Mouse (Mus musculus) Patski (cell line): ENCODE results near the gene Sympk. TPM values are rescaled to one million over a fixed set of nuclear protein-coding genes. Genes with fewer than 3 reads are reported as not detected.

Experiments
- ATAC-seq: fragments of 100-300 bp; one replicate; pipeline ENCODE4 v1.8.0; 2021
- CTCF ChIA-PET: fragments of 350-600 bp; sonication (Branson Sonifier 250); formaldehyde crosslinking; loops from one replicate; lab custom pipeline; 2022; ENCODE audit warnings: inconsistent platforms; lab: Charles Lee
- POLR2A ChIA-PET: fragments of 350-600 bp; sonication (Branson Sonifier 250); formaldehyde crosslinking; loops from one replicate; lab custom pipeline; 2022; ENCODE audit warnings: antibody characterized with exemption, inconsistent platforms; lab: Charles Lee
- DNase-seq: peaks from one replicate; pipeline ENCODE4 v3.0.0-alpha.2; 2011; ENCODE audit warnings: low read depth, low spot score
- H3K27me3 ChIP-seq: fragments of 371-371 bp; one replicate; pipeline ENCODE4 v1.5.1; 2021
- CTCF ChIP-seq: fragments of 100-300 bp; IDR thresholded peaks from one replicate; pipeline ENCODE4 v1.5.1; 2021
- in situ Hi-C: fragments of 300-500 bp; cut with MboI; formaldehyde crosslinking; loops from 3 replicates; pipeline ENCODE4 v1.11.1; 2018; ENCODE audit warnings: low pct_unique_long_range_greater_than_20kb, mixed read lengths
- polyA plus RNA-seq: library from polyadenylated mRNA; unstranded; gene quantifications from one replicate; pipeline ENCODE4 v1.2.3, GENCODE M21; 2021

Gene Sympk
- polyA plus RNA-seq, result 104 TPM

DNA sequence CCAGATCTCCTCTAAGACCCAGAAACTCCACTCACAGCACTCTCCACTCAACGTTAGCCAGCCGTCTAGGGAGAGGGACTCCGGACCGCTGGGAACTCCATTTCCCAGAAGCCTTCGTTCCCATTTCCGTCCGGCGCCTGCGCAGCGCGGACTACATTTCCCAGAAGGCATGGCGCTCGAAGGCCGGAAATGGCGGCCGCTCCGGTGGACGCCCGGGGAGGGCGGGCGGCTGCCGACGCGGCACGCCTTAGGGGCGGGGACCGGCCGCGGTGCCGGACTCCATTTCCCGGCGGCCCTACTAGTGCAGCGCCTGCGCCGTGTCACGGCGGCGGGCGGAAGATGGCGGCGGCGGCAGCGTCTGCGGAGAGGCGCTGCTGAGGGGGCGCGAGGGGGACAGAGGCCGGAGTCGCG, at the start of gene Sympk:
Gene Sympk (plus strand): TSS at position 282 of the 411 bp plus-strand sequence.
- ATAC-seq, result peak; percentile 92
- POLR2A ChIA-PET, result no interaction called here
- CTCF ChIA-PET, result interaction anchor here (0.9 to 3.0 kb wide), 2 partner anchors 15 to 17 kb away, joined by 3 to 17 read pairs; no protein-coding TSS in a partner anchor
- in situ Hi-C loops, result no loop called here
- TF ChIP-seq CTCF, result no peak
- H3K27me3 ChIP-seq, result peaks cover 2% of the 10 kb centered on the region
- DNase-seq, result peak; percentile 72

DNA sequence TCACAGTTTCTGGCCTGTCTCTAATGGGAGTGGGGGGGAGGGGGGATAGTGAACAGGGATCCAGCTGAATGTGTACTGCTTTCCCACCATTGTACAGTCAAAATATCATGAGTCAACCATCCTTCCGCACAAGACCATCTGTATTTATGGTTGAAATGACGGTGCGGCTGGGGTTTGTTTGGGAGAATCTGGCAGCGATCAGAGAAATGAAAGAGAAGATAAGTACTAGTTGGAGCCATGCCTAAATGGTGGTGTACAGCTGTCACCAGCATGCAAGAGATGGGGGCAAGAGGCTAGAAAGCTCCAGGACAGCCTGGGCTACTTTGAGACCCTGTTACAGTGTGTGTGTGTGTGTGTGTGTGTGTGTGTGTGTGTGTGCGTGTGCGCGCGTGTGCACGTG, 45.8 kb upstream of the Sympk start:
- no peak for ATAC-seq
- CTCF ChIA-PET, result no interaction called here
- DNase-seq, result no peak
- no peak for TF ChIP-seq CTCF
- in situ Hi-C loops, result no loop called here
- H3K27me3 ChIP-seq, result peaks cover 3% of the 10 kb centered on the region
- POLR2A ChIA-PET, result no interaction called here

DNA sequence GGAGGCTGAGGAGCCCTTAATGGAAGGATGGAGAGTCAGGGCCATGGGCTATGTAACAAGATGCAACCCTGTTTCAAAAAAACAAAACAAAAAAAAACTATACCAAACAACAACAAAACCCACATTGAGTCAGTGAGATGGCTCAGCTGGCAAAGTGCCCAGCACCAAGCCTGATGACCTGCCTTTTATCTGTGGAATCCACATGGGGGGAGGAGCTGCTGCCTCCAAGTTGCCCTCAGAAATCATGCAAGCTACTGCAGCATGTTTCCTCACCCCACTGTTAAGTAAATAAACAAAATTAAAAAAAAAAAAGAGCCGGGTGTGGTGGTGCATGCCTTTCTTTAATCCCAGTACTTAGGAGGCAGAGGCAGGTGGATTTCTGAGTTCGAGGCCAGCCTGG, 37.7 kb upstream of the Sympk start:
- ChIA-PET CTCF (no interaction called here), POLR2A (interaction anchor here (1.3 kb wide), 1 partner anchor 25 kb away, joined by 6 read pairs; no protein-coding TSS in a partner anchor)
- ATAC-seq (no peak), DNase-seq (no peak)
- TF ChIP-seq CTCF, result no peak
- H3K27me3 ChIP-seq, result no peaks in the 10 kb centered on the region
- in situ Hi-C loops, result no loop called here

DNA sequence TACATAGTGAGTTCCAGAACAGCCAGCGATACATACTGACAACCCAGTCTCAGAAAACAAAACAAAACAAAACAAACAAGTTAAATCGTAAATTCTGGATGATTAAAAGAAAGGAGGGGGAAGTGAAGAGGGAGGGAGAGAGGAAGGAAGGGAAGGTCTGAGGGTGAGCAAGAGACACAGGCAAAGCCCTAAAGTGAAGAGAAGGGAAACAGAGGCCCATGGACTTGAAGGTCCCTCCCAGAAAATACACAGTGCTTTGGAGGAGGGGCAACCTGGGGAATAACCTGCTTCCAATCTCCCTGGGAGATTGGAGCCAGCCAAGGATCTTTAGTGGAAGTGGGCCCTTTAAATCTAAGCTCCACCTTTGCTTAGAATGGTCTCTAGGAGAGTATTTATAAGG, 37.1 kb upstream of the Sympk start, which contains the start of gene Nanos2:
Gene Nanos2 (plus strand): TSS at position 301 of the 400 bp plus-strand sequence.
- DNase-seq (no peak), ATAC-seq (no peak)
- no peak for TF ChIP-seq CTCF
- in situ Hi-C loops, result no loop called here
- POLR2A ChIA-PET, result no interaction called here
- CTCF ChIA-PET, result no interaction called here
- no peaks in the 10 kb centered on the region for H3K27me3 ChIP-seq

DNA sequence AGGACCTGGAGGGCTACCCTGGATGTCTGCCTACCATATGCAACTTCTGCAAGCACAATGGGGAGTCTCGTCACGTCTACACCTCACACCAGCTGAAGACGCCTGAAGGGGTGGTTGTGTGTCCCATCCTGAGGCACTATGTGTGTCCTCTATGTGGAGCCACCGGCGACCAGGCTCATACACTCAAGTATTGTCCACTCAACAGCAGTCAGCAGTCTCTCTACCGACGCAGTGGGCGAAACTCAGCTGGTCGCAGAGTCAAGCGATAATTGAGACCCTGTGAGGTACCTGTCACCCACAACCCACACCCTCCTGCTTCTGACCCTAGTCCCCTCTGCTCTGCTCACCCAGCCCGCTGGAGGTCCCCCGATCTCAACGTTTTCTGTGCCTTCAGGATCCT, 36.4 kb upstream of the Sympk start:
- ATAC-seq (no peak), DNase-seq (no peak)
- in situ Hi-C loops, result no loop called here
- ChIA-PET CTCF (no interaction called here), POLR2A (no interaction called here)
- no peaks in the 10 kb centered on the region for H3K27me3 ChIP-seq
- no peak for TF ChIP-seq CTCF

DNA sequence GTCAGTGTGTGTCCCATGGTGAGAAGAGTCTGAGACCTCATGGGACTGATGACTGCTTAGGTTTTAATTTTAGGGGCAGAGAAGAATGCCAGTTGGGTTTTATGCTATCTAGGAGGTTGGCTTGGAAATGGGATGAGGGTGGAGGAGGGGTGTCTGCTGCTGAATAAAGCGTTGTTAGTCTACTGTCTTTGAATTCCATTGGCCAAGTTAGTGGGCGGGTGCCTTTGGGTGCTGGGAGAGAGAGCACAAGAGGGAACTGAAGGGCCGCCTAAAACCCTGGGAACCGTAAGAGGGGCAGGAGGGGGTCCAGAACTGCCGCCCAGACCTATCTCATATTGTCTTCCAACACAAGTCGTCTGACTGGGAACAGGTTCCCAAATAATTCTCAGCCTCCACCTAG, 35.4 kb upstream of the Sympk start:
- no peaks in the 10 kb centered on the region for H3K27me3 ChIP-seq
- DNase-seq (no peak), ATAC-seq (no peak)
- POLR2A ChIA-PET, result no interaction called here
- CTCF ChIA-PET, result no interaction called here
- in situ Hi-C loops, result no loop called here
- TF ChIP-seq CTCF, result no peak

DNA sequence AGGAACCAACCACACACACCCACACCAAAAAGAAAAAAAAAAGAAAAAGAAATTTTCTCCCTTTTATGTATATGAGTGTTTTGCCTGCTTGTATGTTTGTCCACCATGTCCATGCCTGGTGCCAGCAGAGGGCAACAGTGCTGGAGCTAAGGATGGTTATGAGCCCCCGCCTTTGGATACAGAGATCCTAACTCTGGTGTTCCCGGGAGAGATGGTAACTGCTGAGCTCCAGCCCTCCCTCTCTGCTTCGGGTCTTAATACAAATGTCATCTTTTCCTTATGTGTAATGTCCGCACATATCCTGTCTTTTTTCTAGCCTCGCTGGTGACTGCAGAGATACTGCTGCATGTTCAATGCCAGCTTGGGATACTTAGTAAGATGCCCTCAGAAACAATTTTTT, 34.2 kb upstream of the Sympk start:
- TF ChIP-seq CTCF, result no peak
- in situ Hi-C loops, result no loop called here
- DNase-seq (no peak), ATAC-seq (no peak)
- ChIA-PET CTCF (interaction anchor here (0.8 to 1.0 kb wide), 3 partner anchors 9 to 98 kb away, joined by 3 to 5 read pairs (median 3); no protein-coding TSS in a partner anchor), POLR2A (interaction anchor here (1.1 to 1.2 kb wide), 2 partner anchors 21 to 23 kb away, joined by 3 to 4 read pairs; no protein-coding TSS in a partner anchor)
- H3K27me3 ChIP-seq, result no peaks in the 10 kb centered on the region

DNA sequence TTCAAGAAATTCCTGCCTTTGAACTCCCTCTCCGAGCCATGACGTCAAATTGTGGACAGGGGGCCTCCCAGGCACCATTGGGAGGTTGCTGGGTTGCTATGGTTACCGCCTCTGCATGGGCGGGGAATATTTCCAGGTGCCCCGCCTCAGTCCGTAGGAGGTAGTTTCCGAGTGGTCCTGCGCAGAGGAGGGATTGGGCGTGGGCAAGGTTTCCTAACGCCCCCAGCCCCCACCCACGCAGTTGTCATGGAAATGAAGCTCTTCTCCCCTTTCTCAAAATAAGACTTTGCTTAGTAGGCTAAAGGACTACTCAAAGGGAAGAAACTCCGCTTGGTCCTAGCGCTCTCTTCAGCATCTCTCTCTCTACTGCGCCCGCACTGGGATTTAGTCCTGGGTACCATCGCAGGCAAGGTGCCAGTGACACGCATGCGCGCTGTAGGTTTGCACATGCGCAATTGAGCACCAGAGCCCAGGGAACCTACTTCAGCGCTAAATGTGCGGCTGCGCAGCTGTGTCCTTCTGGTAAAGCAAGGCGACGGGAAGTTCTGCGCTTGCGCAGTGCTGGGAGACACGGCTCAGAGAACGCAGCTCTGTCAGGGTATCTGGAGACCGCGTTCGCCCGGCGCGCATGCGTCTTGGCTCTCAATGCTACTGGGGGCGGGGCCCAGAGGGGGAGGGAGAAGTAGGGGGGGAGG, 33.4 kb upstream of the Sympk start, which contains the start of gene Mypop:
Gene Mypop (plus strand): TSS at position 645 of the 695 bp plus-strand sequence.
- no peak for TF ChIP-seq CTCF
- CTCF ChIA-PET, result interaction anchor here (0.8 to 1.0 kb wide), 3 partner anchors 8 to 98 kb away, joined by 3 to 5 read pairs (median 3); no protein-coding TSS in a partner anchor

DNA sequence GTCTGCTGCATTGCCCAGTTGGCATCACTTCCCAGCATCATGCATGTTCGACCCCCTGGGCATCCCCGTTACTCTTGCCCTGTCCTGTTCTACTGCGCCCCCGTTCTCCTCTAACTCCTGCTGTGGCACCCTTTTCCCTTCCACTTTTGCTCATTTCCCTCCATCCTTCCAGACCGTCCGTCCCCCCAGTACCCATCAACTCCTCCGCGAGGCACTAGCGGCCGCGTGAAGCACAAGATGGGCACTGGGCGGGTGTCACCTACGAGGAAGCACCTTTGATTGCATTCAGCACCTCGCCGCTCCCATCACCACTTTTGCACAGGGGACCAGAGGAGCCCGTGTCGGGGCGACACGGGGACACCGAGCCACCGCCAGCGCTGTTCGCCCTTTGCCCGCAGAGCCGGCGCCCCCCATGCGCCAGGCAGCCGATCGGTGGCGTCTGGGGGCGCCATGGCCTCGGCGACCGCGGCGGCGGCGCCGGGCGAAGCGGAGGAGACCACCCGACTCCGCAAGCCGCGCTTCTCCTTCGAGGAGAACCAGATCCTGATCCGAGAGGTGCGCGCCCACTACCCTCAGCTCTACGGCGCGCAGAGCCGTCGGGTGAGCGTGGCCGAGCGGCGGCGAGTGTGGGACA, 32.4 kb upstream of the Sympk start:
- DNase-seq, result no peak
- no peaks in the 10 kb centered on the region for H3K27me3 ChIP-seq
- ChIA-PET CTCF (no interaction called here), POLR2A (no interaction called here)
- in situ Hi-C loops, result no loop called here
- no peak for TF ChIP-seq CTCF
- ATAC-seq, result no peak

More for the DNA sequence above, 33.4 kb upstream of the Sympk start, which contains the start of gene Mypop:
- DNase-seq (peak; percentile 100), ATAC-seq (peak; percentile 73)
- no peaks in the 10 kb centered on the region for H3K27me3 ChIP-seq
- in situ Hi-C loops, result no loop called here
- POLR2A ChIA-PET, result interaction anchor here (1.0 to 1.1 kb wide), 2 partner anchors 12 to 23 kb away, joined by 3 to 5 read pairs; no protein-coding TSS in a partner anchor

DNA sequence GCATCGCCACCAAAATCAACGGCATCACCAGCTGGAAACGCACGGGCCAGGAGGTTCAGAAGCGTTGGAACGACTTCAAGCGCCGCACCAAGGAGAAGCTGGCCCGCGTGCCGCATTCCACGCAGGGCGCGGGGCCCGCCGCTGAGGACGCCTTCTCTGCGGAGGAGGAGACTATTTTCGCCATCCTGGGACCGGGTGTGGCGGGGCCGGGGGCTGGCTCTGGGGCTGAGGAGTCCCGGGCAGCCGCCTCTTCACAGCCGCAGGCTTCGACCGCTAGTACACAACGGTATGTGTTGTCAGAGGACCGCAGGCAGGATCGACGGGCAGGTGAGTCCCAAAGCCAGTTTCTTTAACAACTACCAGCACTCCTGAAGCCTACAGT, 31.9 kb upstream of the Sympk start:
- POLR2A ChIA-PET, result no interaction called here
- DNase-seq, result no peak

DNA sequence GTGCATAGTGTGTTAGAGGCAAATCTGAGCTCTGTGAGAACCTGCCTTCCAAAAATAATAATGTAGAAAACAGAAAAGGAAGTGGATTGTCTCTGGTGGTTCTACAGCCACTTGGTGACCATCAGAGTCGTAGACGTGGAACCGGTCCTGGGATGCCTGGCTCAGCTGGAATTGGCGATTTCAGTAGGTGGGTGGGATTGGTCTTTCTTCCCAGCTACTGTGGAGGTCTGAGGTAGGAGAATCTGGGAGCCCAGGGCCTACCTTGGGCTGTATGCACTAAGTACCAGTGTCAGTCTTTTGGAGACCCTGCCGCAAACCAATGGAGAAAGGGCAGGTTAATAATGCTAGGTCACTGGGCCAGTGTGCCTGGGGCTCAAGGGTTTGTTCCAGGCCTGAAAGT, 31.1 kb upstream of the Sympk start:
- ATAC-seq, result no peak
- no peak for DNase-seq
- no peaks in the 10 kb centered on the region for H3K27me3 ChIP-seq
- ChIA-PET CTCF (no interaction called here), POLR2A (no interaction called here)
- no peak for TF ChIP-seq CTCF
- in situ Hi-C loops, result no loop called here

More for the DNA sequence above, 31.9 kb upstream of the Sympk start:
- no peak for ATAC-seq
- TF ChIP-seq CTCF, result no peak
- in situ Hi-C loops, result no loop called here
- CTCF ChIA-PET, result no interaction called here
- no peaks in the 10 kb centered on the region for H3K27me3 ChIP-seq
